Mouse (Mus musculus): ENCODE results near the gene Prh1.
"Not testable (repeated sequence)": the region's sequence is repeated elsewhere in the genome, so short reads cannot be mapped to it uniquely, and the experiment has no call there.

Gene Prh1

DNA sequence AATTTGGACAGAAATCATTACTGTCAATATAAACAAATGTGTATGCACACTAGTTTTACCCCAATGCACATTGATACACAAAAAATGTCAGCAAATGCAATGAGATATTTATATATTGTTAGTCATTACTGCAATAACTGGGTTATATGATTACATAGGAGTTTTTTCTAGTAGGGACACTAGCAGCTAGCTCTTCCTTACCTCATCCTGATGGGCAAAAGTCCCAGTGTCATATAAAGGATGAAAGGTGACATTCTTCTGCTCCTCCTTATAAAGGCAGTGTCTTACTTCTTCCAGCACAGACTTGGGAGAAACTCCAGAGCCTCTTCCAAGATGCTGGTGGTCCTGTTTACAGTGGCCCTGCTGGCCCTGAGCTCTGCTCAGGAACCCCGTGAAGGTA lies at the start of gene Prh1:
Prh1 (plus strand) TSS at position 301 of the 400 bp plus-strand sequence.
- DNase-seq (ENCODE audit: low spot score in 2 of 2), result not testable (repeated sequence)

DNA sequence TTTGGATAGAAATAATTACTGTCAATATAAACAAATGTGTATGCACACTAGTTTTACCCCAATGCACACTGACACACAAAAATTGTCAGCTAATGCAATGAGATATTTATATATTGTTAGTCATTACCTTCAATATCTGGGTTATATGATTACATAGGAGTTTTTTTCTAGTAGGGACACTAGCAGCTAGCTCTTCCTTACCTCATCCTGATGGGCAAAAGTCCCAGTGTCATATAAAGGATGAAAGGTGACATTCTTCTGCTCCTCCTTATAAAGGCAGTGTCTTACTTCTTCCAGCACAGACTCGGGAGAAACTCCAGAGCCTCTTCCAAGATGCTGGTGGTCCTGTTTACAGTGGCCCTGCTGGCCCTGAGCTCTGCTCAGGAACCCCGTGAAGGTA lies 26.0 kb downstream of the Prh1 start, which contains the start of gene Prp2:
Prp2 (plus strand) TSS at position 301 of the 400 bp plus-strand sequence.
- DNase-seq (ENCODE audit: low spot score in 2 of 2), result not testable (repeated sequence)

Measured in heart, adult 9 months (tissue).